Mouse (Mus musculus): Measurements from ENCODE around the gene Scnm1. TPM values are rescaled to one million over a fixed set of nuclear protein-coding genes. Genes with fewer than 3 reads are reported as not detected.
A peak's percentile ranks its signal among the peaks of the same experiment; 100 is the strongest.
"Not testable (repeated sequence)": the region's sequence is repeated elsewhere in the genome, so short reads cannot be mapped to it uniquely, and the experiment has no call there.

The Scnm1 gene
- polyA plus RNA-seq, 1 experiment from 2014 or later: 70.3 TPM

DNA sequence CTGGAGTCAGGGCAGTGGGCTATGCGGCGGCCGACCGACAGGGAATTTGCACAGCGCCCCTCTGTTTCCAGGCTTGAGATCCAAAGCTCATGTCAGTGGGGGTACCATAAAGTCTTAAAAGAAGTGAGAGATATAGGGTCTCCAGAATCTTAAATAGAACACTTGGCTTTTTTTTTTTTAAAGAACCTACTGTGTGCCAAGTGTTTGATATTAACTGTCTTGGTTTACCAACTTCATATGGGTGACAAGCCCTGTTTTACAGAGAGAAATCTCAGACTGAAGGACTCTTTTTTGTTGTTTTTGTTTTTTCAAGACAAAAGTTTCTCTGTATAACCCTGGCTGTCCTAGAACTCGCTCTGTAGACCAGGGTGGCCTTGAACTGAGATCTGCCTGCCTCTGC is 7.0 kb upstream of the Scnm1 start:
- Histone ChIP-seq H3K4me2 (ENCODE audit: low read length) (no peak overlapping the region), H3K9ac (ENCODE audit: low read length) (no peak overlapping the region), H3K4me1 (replicated peaks; ENCODE audit: control insufficient read depth, insufficient read depth, low read length) (0 out of 2 replicates have a peak, but pooled peaks cover under 1% of the 10 kb centered on the region), H3K4me3 (ENCODE audit: low read depth, low read length) (no peak overlapping the region), H3K27me3 (replicated peaks; ENCODE audit: control insufficient read depth, insufficient read depth, low read length) (no peaks in the 10 kb centered on the region), H3K27ac (ENCODE audit: low read depth) (no peak overlapping the region), H3K9me3 (ENCODE audit: control insufficient read depth, low read length) (no peaks in the 10 kb centered on the region), H3K36me3 (ENCODE audit: control insufficient read depth, insufficient read depth, low read length) (peaks cover 22% of the 10 kb centered on the region; the same call in 1 of the 2 replicates)
- no peak for ATAC-seq (replicated peaks; ENCODE audit: low FRiP score, low TSS enrichment, low read depth)
- DNase-seq (ENCODE audit: low spot score): no peak
- WGBS: 94% methylated on average over 6 of the region's 6 CpGs

DNA sequence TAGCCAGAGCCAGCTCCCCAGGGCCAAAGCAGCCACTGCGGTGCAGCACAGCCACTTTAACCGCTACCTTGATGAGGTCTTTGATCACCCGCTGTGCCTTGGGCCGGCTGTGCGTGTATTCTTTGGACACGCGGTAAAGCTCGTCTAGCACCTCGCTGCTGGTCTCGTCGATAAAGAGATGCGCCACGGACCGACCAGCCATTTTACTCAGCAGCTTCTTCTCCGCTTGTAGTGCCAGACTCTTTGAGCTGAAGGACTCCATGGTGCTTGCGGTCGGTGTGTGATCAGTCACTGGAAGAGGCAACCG is 6.4 kb upstream of the Scnm1 start:
- no peak overlapping the region for H3K9ac ChIP-seq (ENCODE audit: low read length)
- no peaks in the 10 kb centered on the region for H3K9me3 ChIP-seq (ENCODE audit: control insufficient read depth, low read length)
- H3K4me1 ChIP-seq (replicated peaks; ENCODE audit: control insufficient read depth, insufficient read depth, low read length): peaks cover 6% of the 10 kb centered on the region; the same call in 1 of the 2 replicates
- no peak overlapping the region for H3K4me2 ChIP-seq (ENCODE audit: low read length)
- no peak overlapping the region for H3K27ac ChIP-seq (ENCODE audit: low read depth)
- no peaks in the 10 kb centered on the region for H3K27me3 ChIP-seq (replicated peaks; ENCODE audit: control insufficient read depth, insufficient read depth, low read length)
- DNase-seq (ENCODE audit: low spot score) (no peak), ATAC-seq (replicated peaks; ENCODE audit: low FRiP score, low TSS enrichment, low read depth) (no peak)
- 62% methylated on average over 18 of the region's 18 CpGs for WGBS
- peaks cover 22% of the 10 kb centered on the region; the same call in 1 of the 2 replicates for H3K36me3 ChIP-seq (ENCODE audit: control insufficient read depth, insufficient read depth, low read length)
- H3K4me3 ChIP-seq (ENCODE audit: low read depth, low read length): no peak overlapping the region

DNA sequence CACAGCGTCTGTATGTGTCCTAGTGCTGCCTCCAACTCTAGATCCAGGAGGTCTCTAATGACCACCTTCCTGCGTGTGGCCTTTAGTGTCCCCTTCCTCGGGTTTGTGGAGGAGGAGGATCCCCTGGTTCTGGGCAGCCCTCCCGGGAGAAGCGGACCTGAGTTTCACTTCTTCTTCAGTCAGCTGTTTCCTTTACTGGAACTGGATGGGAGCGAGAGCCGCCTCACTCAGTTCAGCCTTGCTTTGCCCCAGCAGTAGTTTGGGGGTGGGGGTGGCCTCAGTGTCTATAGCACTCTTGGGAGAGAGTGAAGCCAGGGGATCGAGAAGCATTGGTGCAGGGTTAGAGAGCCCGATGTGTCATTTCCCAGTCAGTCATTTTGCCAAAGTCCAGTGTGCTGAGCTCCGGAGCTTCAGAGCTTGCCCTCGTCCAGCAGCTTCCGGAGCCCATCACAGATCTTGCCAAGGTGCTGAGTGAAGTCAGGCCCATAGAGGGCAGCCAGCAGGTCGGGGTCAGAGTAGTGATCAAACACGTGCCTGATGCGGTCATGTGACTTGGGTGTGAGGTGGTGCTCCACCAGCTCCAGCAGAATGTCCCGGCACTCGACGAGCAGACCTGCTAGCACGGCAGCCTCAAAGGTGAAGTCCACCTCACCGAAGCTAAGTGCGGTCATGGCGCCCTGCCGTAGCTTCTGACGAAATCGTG is 5.9 kb upstream of the Scnm1 start:
- ATAC-seq (replicated peaks; ENCODE audit: low FRiP score, low TSS enrichment, low read depth): no peak
- no peak for DNase-seq (ENCODE audit: low spot score)
- Histone ChIP-seq H3K27ac (ENCODE audit: low read depth) (no peak overlapping the region), H3K4me3 (ENCODE audit: low read depth, low read length) (no peak overlapping the region), H3K9me3 (ENCODE audit: control insufficient read depth, low read length) (no peaks in the 10 kb centered on the region), H3K4me1 (replicated peaks; ENCODE audit: control insufficient read depth, insufficient read depth, low read length) (peaks cover 9% of the 10 kb centered on the region; the same call in 1 of the 2 replicates), H3K4me2 (ENCODE audit: low read length) (no peak overlapping the region), H3K27me3 (replicated peaks; ENCODE audit: control insufficient read depth, insufficient read depth, low read length) (no peaks in the 10 kb centered on the region), H3K9ac (ENCODE audit: low read length) (no peak overlapping the region), H3K36me3 (ENCODE audit: control insufficient read depth, insufficient read depth, low read length) (peaks cover 22% of the 10 kb centered on the region; the same call in 1 of the 2 replicates)
- 65% methylated on average over 25 of the region's 25 CpGs for WGBS

DNA sequence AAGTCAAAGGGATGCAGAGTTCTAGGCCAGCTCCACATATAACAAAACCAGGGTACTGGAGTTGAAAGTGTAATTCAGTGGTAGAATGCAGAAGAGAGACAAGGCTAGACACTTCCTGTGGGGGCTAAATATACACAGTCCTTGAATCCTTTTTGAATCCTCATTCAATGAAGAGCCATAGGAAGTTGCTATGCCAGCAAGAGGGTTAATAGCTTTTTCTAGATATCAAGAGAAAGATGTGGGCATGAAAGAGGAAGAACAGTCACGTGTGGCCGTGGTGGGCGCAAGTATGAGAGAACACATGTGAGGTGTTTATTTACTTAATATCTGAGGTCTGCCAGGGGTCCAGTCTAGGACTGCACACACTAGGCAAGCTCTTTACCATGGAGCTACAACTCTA is 2.5 kb upstream of the Scnm1 start:
- peaks cover 14% of the 10 kb centered on the region for H3K4me1 ChIP-seq (replicated peaks; ENCODE audit: control insufficient read depth, insufficient read depth, low read length)
- no peak overlapping the region for H3K9ac ChIP-seq (ENCODE audit: low read length)
- no peak for ATAC-seq (replicated peaks; ENCODE audit: low FRiP score, low TSS enrichment, low read depth)
- H3K4me3 ChIP-seq (ENCODE audit: low read depth, low read length): no peak overlapping the region
- no peaks in the 10 kb centered on the region for H3K9me3 ChIP-seq (ENCODE audit: control insufficient read depth, low read length)
- no peak for DNase-seq (ENCODE audit: low spot score)
- no peaks in the 10 kb centered on the region for H3K27me3 ChIP-seq (replicated peaks; ENCODE audit: control insufficient read depth, insufficient read depth, low read length)
- H3K36me3 ChIP-seq (ENCODE audit: control insufficient read depth, insufficient read depth, low read length): peaks cover 20% of the 10 kb centered on the region; the same call in 1 of the 2 replicates
- no peak overlapping the region for H3K27ac ChIP-seq (ENCODE audit: low read depth)
- H3K4me2 ChIP-seq (ENCODE audit: low read length): no peak overlapping the region
- 86% methylated on average over 3 of the region's 3 CpGs for WGBS

DNA sequence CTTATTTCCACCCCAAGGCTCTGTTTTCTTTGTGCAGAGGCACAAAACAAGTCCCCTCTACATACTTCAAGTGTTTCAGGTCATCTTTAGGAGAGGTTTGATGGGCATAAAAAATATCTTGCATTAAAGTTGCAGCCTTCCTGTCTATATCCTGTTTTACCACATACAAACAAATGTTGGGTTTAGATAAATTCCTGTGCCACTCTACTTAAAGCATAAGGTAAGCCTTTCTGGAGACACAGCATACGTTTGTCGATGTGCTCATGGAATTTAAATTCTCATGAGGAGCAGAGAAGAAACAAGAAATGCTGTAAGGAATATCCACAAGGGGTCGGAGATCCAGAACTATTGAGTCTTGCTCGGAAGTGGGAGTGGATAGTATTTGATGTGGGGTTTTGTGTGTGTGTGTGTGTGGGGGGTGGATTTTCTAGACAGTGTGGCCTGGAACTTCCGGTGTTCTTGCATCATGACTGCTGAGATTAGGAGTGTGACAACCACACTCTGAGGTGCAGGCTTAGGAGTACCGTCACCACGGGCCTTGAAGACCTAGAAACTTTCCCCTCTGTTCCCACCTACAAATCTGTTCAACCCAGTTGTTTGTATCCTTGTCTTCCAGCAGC is 1.7 kb upstream of the Scnm1 start:
- Histone ChIP-seq H3K27me3 (replicated peaks; ENCODE audit: control insufficient read depth, insufficient read depth, low read length) (no peaks in the 10 kb centered on the region), H3K9me3 (ENCODE audit: control insufficient read depth, low read length) (no peaks in the 10 kb centered on the region), H3K9ac (ENCODE audit: low read length) (0 out of 2 replicates have a peak overlapping the region, but pooled peaks have one; percentile 8), H3K27ac (ENCODE audit: low read depth) (no peak overlapping the region), H3K36me3 (ENCODE audit: control insufficient read depth, insufficient read depth, low read length) (peaks cover 16% of the 10 kb centered on the region), H3K4me3 (ENCODE audit: low read depth, low read length) (0 out of 2 replicates have a peak overlapping the region, but pooled peaks have one; percentile 27), H3K4me1 (replicated peaks; ENCODE audit: control insufficient read depth, insufficient read depth, low read length) (peaks cover 14% of the 10 kb centered on the region), H3K4me2 (ENCODE audit: low read length) (peak overlapping the region; percentile 56)
- 82% methylated on average over 7 of the region's 7 CpGs for WGBS
- DNase-seq (ENCODE audit: low spot score): no peak
- ATAC-seq (replicated peaks; ENCODE audit: low FRiP score, low TSS enrichment, low read depth): no peak

DNA sequence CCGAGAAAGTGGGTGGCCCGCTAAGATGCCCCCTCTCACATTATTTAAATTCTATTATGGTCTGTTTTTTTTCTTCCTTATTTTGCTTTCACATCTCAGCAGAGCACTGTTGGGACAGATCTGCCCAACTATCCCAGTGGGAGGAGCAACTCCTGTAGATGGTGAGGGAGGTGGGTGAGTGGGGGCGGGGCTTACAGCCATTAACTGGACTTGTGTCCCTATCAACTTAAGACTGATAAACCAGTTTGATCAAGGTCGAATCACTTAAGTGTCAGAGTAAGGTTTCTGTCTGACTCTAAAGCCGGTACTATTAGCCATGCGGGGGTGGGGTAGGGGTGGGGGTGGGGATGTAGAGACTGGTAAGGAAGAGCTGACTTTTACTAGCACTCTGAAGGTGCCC is 1.2 kb upstream of the Scnm1 start:
- no peaks in the 10 kb centered on the region for H3K27me3 ChIP-seq (replicated peaks; ENCODE audit: control insufficient read depth, insufficient read depth, low read length)
- no peak for ATAC-seq (replicated peaks; ENCODE audit: low FRiP score, low TSS enrichment, low read depth)
- 12% methylated on average over 6 of the region's 6 CpGs for WGBS
- peak overlapping the region; percentile 56 for H3K4me2 ChIP-seq (ENCODE audit: low read length)
- peak overlapping the region; percentile 27 for H3K4me3 ChIP-seq (ENCODE audit: low read depth, low read length)
- H3K9ac ChIP-seq (ENCODE audit: low read length): peak overlapping the region; percentile 8; the same call in 1 of the 2 replicates
- peaks cover 11% of the 10 kb centered on the region for H3K36me3 ChIP-seq (ENCODE audit: control insufficient read depth, insufficient read depth, low read length)
- H3K9me3 ChIP-seq (ENCODE audit: control insufficient read depth, low read length): no peaks in the 10 kb centered on the region
- DNase-seq (ENCODE audit: low spot score): no peak
- H3K27ac ChIP-seq (ENCODE audit: low read depth): no peak overlapping the region
- H3K4me1 ChIP-seq (replicated peaks; ENCODE audit: control insufficient read depth, insufficient read depth, low read length): peaks cover 14% of the 10 kb centered on the region

DNA sequence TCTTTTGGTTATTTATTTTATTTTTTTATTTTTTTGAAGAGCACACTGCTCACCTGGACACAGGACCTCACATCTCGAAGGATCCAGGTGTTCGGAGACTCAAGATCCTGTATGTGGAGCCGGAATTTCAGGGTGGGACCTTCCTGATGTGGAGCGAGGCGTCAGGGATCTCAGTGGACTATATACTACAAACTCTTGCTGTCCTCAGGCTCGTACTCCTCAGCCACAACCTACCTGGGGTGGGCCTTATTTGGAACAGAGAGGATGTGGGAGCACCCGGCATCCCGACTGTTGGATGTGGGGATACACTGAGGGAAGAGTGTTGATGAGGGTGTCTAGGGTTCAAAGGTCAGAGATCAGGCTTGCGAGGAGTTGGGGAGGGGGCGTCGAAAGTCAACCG is 322 bp upstream of the Scnm1 start:
- WGBS: no CpG with 5 or more reads among the region's 12 CpGs
- ATAC-seq (replicated peaks; ENCODE audit: low FRiP score, low TSS enrichment, low read depth): peak; percentile 56
- not testable (repeated sequence) for H3K9ac ChIP-seq (ENCODE audit: low read length); DNase-seq (ENCODE audit: low spot score); H3K4me2 ChIP-seq (ENCODE audit: low read length); H3K9me3 ChIP-seq (ENCODE audit: control insufficient read depth, low read length); H3K36me3 ChIP-seq (ENCODE audit: control insufficient read depth, insufficient read depth, low read length); H3K27me3 ChIP-seq (replicated peaks; ENCODE audit: control insufficient read depth, insufficient read depth, low read length); H3K27ac ChIP-seq (ENCODE audit: low read depth); H3K4me3 ChIP-seq (ENCODE audit: low read depth, low read length)
- H3K4me1 ChIP-seq (replicated peaks; ENCODE audit: control insufficient read depth, insufficient read depth, low read length): peaks cover 14% of the 10 kb centered on the region

DNA sequence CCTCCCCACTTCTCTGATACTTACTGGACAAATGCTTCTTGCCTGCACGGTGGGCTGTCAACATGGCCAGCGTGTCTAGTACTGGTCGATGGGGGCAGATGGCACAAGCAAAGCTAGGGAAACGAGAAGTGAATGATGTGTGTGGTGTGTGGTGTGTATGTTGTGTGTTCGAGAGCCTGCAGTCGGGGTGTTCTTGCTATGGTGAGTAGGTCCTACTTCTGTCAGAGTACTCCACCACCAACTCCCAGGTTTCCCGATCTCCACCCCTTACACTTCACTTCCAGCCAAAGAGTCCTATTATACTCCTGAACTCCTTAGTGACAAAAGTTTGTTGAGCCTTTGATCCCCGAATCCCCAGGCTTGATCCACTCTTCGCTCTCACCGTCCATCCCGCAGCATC is 635 bp downstream of the Scnm1 start:
- H3K27ac ChIP-seq (ENCODE audit: low read depth): peak overlapping the region; percentile 57; the same call in 1 of the 2 replicates
- peak overlapping the region; percentile 78 for H3K9ac ChIP-seq (ENCODE audit: low read length)
- 56% methylated on average over 11 of the region's 11 CpGs for WGBS
- no peaks in the 10 kb centered on the region for H3K27me3 ChIP-seq (replicated peaks; ENCODE audit: control insufficient read depth, insufficient read depth, low read length)
- H3K36me3 ChIP-seq (ENCODE audit: control insufficient read depth, insufficient read depth, low read length): peaks cover 7% of the 10 kb centered on the region
- no peak for DNase-seq (ENCODE audit: low spot score)
- H3K4me3 ChIP-seq (ENCODE audit: low read depth, low read length): peak overlapping the region; percentile 87
- H3K4me2 ChIP-seq (ENCODE audit: low read length): peak overlapping the region; percentile 77
- peak; percentile 4; the same call in 1 of the 2 replicates for ATAC-seq (replicated peaks; ENCODE audit: low FRiP score, low TSS enrichment, low read depth)
- no peaks in the 10 kb centered on the region for H3K9me3 ChIP-seq (ENCODE audit: control insufficient read depth, low read length)
- H3K4me1 ChIP-seq (replicated peaks; ENCODE audit: control insufficient read depth, insufficient read depth, low read length): peaks cover 14% of the 10 kb centered on the region
